Mouse (Mus musculus) testis, adult 2 months (tissue): Measurements from ENCODE around the gene Cep85l. TPM values are rescaled to one million over a fixed set of nuclear protein-coding genes. Genes with fewer than 3 reads are reported as not detected.

ENCODE experiments used
- H3K27ac ChIP-seq: fragments of 200-500 bp; 2 replicates; pipeline ENCODE4 v1.5.1; 2012; ENCODE audit warnings: low read depth, low read length; ENCODE audit not compliant: control insufficient read depth, insufficient read depth
- H3K27me3 ChIP-seq: fragments of 200-500 bp; 2 replicates; pipeline ENCODE4 v1.6.1; 2012; ENCODE audit warnings: mild to moderate bottlenecking, low read length, moderate library complexity; ENCODE audit not compliant: control insufficient read depth, insufficient read depth
- H3K36me3 ChIP-seq: fragments of 200-500 bp; 2 replicates; pipeline ENCODE4 v1.6.1; 2012; ENCODE audit warnings: mild to moderate bottlenecking, low read length; ENCODE audit not compliant: control insufficient read depth, insufficient read depth
- H3K4me1 ChIP-seq: fragments of 200-500 bp; 2 replicates; pipeline ENCODE4 v1.6.1; 2012; ENCODE audit warnings: low read length; ENCODE audit not compliant: control insufficient read depth, insufficient read depth
- H3K4me3 ChIP-seq: fragments of 200-500 bp; 2 replicates; pipeline ENCODE4 v1.5.1; 2012; ENCODE audit warnings: low read depth, mild to moderate bottlenecking, low read length, moderate library complexity, mixed read lengths; ENCODE audit not compliant: control insufficient read depth
- CTCF ChIP-seq: fragments of 200-500 bp; IDR thresholded peaks from 2 replicates; pipeline ENCODE4 v1.5.1; 2012; ENCODE audit warnings: low read depth, mild to moderate bottlenecking, inconsistent platforms, low read length, moderate library complexity; ENCODE audit not compliant: control insufficient read depth, insufficient read depth, insufficient replicate concordance
- POLR2A ChIP-seq: fragments of 200-500 bp; IDR thresholded peaks from 2 replicates; pipeline ENCODE4 v1.6.1; 2012; ENCODE audit warnings: low read depth, mild to moderate bottlenecking, inconsistent platforms, low read length, moderate library complexity; ENCODE audit not compliant: control insufficient read depth
- polyA plus RNA-seq: library from polyadenylated mRNA; depleted of rRNA; stranded (reverse); fragments of >200 nt; gene quantifications from 2 replicates; pipeline ENCODE4 v1.2.3, GENCODE M21; 2012; rRNA removed

Cep85l gene
- polyA plus RNA-seq, 1 experiment = 189 TPM

DNA sequence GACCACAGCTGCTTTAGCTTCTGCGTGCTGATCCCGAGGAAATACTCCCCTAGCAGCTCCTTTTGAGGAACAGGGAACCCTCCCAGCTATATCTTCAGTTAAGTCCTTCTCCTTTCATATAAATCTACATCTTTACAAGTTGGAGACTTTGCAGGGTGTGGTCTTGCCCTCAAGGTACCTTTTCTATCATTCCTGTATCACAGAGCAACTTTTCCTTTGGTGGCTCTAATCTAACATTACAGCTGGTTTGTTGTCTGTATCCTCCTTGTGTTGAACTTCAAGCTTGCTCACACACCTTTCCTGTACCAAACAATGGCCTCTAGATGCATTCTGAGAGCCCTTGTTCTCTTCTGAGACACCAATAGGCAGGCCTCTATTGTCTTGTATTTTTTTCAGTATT is 145.1 kb downstream of the Cep85l start:
- Histone ChIP-seq H3K27ac (no peak overlapping the region), H3K4me3 (peak overlapping the region; percentile 36), H3K36me3 (no peaks in the 10 kb centered on the region), H3K4me1 (no peaks in the 10 kb centered on the region), H3K27me3 (no peaks in the 10 kb centered on the region)
- no peak for TF ChIP-seq CTCF
- no peak for TF ChIP-seq POLR2A

- Histone ChIP-seq H3K4me1 (no peaks in the 10 kb centered on the region), H3K27ac (no peak overlapping the region), H3K4me3 (peak overlapping the region; percentile 36), H3K36me3 (no peaks in the 10 kb centered on the region), H3K27me3 (no peaks in the 10 kb centered on the region)
- TF ChIP-seq CTCF (no peak), POLR2A (no peak)
Observed at GRCm38 (mm10) chr10:53234086-53234613, 145.6 kb downstream of the Cep85l start.

- H3K27me3 ChIP-seq = no peaks in the 10 kb centered on the region
- TF ChIP-seq CTCF (no peak), POLR2A (no peak)
- H3K4me3 ChIP-seq = no peak overlapping the region
- no peaks in the 10 kb centered on the region for H3K4me1 ChIP-seq
- H3K27ac ChIP-seq = no peak overlapping the region
- no peaks in the 10 kb centered on the region for H3K36me3 ChIP-seq
Observed at GRCm38 (mm10) chr10:53230809-53231208, 148.9 kb downstream of the Cep85l start.

DNA sequence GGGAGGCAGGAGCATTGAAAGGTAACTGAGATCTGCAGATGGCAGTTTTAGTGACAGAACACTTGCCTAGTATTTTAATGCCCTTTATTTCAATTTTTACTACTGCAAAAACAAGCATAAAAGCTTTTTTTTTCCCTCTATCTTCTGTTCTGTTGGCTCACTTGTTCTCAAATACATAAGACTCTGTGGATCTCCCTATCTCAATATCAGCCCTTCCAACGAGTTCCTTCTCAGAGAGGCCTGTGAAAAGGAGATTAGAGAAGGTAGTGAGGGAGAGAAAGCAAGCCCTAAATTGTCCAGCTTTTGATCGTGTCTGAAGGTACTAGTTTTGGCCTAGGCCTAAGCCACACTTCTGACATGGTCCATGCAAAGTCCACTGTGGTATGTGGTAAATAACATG is 150.6 kb downstream of the Cep85l start:
- Histone ChIP-seq H3K4me1 (no peaks in the 10 kb centered on the region), H3K36me3 (no peaks in the 10 kb centered on the region), H3K27ac (no peak overlapping the region), H3K27me3 (no peaks in the 10 kb centered on the region), H3K4me3 (no peak overlapping the region)
- TF ChIP-seq CTCF = no peak
- TF ChIP-seq POLR2A = no peak

Other genes starting within 250 kb of the Cep85l start
- gene Pln, start 42.3 kb downstream of the Cep85l start, polyA plus RNA-seq = 87.9 and 109 TPM in 2 replicates
- 11.8 and 13.9 TPM in 2 replicates for gene Asf1a, start 216.8 kb upstream of the Cep85l start, polyA plus RNA-seq